Mouse (Mus musculus): ENCODE measurements around the gene Rpl3l. TPM values are rescaled to one million over a fixed set of nuclear protein-coding genes. Genes with fewer than 3 reads are reported as not detected.

Gene Rpl3l
- total and polyA plus RNA-seq, 2 experiments from 2014 or later: 0.41 to 1.3 TPM

- no peaks in the 10 kb centered on the region for H3K27me3 ChIP-seq (ENCODE audit: insufficient read depth, low read length)
- ATAC-seq (no peak), DNase-seq (ENCODE audit: low spot score) (no peak)
- H3K9ac ChIP-seq (replicated peaks; ENCODE audit: low read length): no peak overlapping the region
- no peak overlapping the region for H3K4me3 ChIP-seq (ENCODE audit: low read length)
- no peaks in the 10 kb centered on the region for H3K9me3 ChIP-seq (ENCODE audit: low read length)
- H3K27ac ChIP-seq: no peak overlapping the region
- TF ChIP-seq CTCF (IDR thresholded peaks at IDR 0.05; ENCODE audit: low read depth): no peak
- H3K36me3 ChIP-seq (ENCODE audit: insufficient read depth, low read length): no peaks in the 10 kb centered on the region
- WGBS: 79% methylated on average over 14 of the region's 14 CpGs
- no peaks in the 10 kb centered on the region for H3K4me1 ChIP-seq (ENCODE audit: insufficient read depth, low read length)
- no peak overlapping the region for H3K4me2 ChIP-seq (ENCODE audit: low read depth, low read length)
Measured at GRCm38 (mm10) chr17:24730787-24731186, 3.2 kb downstream of the Rpl3l start.

DNA sequence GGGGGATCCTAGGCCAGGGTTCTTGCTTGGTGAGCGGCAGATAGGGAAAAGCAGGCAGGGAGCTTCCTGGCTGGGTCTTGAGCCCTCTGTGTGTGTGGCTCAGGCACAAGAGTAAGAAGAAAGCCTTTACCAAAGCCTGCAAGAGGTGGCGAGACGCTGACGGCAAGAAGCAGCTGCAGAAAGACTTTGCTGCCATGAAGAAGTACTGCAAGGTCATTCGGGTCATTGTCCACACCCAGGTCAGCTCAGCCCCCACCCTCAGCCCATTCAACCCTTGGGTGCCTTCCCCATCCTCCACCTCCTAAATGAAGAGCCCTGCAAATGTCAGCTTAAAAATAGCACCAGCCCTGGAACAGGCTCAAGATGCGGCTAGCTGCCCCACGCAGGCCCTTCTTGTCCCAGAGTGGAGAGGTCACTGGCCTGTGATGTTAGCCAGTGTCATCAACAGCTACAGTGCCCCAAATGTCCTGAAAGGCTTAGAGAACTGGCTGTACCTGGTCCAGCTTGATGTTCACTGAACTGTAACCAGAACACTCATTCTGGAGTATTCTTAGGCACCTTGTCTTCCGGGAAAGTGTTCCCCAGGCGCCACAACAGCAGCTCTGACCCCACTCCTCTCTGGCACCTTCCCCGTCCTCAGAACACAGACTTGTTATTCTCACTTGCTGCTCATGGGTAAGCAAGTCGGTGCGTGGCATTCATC, 4.8 kb downstream of the Rpl3l start:
- no peak overlapping the region for H3K9ac ChIP-seq (replicated peaks; ENCODE audit: low read length)
- no peak overlapping the region for H3K27ac ChIP-seq
- TF ChIP-seq CTCF (IDR thresholded peaks at IDR 0.05; ENCODE audit: low read depth): no peak
- H3K4me2 ChIP-seq (ENCODE audit: low read depth, low read length): no peak overlapping the region
- H3K36me3 ChIP-seq (ENCODE audit: insufficient read depth, low read length): no peaks in the 10 kb centered on the region
- no peaks in the 10 kb centered on the region for H3K27me3 ChIP-seq (ENCODE audit: insufficient read depth, low read length)
- ATAC-seq: no peak
- no peak overlapping the region for H3K4me3 ChIP-seq (ENCODE audit: low read length)
- no peak for DNase-seq (ENCODE audit: low spot score)
- 76% methylated on average over 12 of the region's 12 CpGs for WGBS
- 0 out of 2 replicates have a peak, but pooled peaks cover 5% of the 10 kb centered on the region for H3K4me1 ChIP-seq (ENCODE audit: insufficient read depth, low read length)
- no peaks in the 10 kb centered on the region for H3K9me3 ChIP-seq (ENCODE audit: low read length)

DNA sequence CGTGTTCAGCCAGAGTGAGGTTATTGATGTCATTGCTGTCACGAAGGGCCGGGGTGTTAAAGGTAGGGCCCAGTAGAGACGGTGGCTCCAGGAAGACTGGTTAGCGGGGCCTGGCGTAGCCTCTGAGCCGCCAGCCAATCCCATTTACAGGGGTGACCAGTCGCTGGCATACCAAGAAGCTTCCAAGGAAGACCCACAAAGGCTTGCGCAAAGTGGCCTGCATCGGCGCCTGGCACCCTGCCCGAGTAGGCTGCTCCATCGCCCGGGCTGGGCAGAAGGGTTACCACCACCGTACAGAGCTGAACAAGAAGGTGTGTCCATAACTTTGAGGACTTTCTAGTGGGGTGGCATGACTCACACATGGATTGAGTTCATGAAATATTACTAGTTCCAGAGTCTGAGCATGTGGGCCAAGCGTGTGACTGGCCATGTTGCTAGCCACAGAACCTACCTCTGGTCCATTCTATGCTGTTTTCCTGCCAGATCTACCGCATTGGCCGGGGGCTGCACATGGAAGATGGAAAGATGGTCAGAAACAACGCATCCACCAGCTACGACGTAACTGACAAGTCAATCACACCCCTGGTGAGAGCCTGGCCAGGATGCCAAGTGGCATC, 5.9 kb downstream of the Rpl3l start:
- Histone ChIP-seq H3K9me3 (ENCODE audit: low read length) (no peaks in the 10 kb centered on the region), H3K4me1 (ENCODE audit: insufficient read depth, low read length) (0 out of 2 replicates have a peak, but pooled peaks cover 5% of the 10 kb centered on the region), H3K4me2 (ENCODE audit: low read depth, low read length) (no peak overlapping the region), H3K4me3 (ENCODE audit: low read length) (no peak overlapping the region), H3K36me3 (ENCODE audit: insufficient read depth, low read length) (no peaks in the 10 kb centered on the region), H3K27me3 (ENCODE audit: insufficient read depth, low read length) (no peaks in the 10 kb centered on the region), H3K9ac (replicated peaks; ENCODE audit: low read length) (no peak overlapping the region), H3K27ac (no peak overlapping the region)
- no peak for TF ChIP-seq CTCF (IDR thresholded peaks at IDR 0.05; ENCODE audit: low read depth)
- ATAC-seq (no peak), DNase-seq (ENCODE audit: low spot score) (no peak)
- 88% methylated on average over 21 of the region's 21 CpGs for WGBS

GRCm38 (mm10) chr17:24734513-24734912, 6.9 kb downstream of the Rpl3l start:
- H3K4me2 ChIP-seq (ENCODE audit: low read depth, low read length): no peak overlapping the region
- no peak overlapping the region for H3K4me3 ChIP-seq (ENCODE audit: low read length)
- DNase-seq (ENCODE audit: low spot score): no peak
- ATAC-seq: no peak
- no peaks in the 10 kb centered on the region for H3K27me3 ChIP-seq (ENCODE audit: insufficient read depth, low read length)
- H3K4me1 ChIP-seq (ENCODE audit: insufficient read depth, low read length): 0 out of 2 replicates have a peak, but pooled peaks cover 5% of the 10 kb centered on the region
- H3K9ac ChIP-seq (replicated peaks; ENCODE audit: low read length): no peak overlapping the region
- H3K9me3 ChIP-seq (ENCODE audit: low read length): no peaks in the 10 kb centered on the region
- H3K36me3 ChIP-seq (ENCODE audit: insufficient read depth, low read length): no peaks in the 10 kb centered on the region
- TF ChIP-seq CTCF (IDR thresholded peaks at IDR 0.05; ENCODE audit: low read depth): no peak
- no peak overlapping the region for H3K27ac ChIP-seq
- 82% methylated on average over 1 of the region's 1 CpGs for WGBS

GRCm38 (mm10) chr17:24735446-24735845, 7.8 kb downstream of the Rpl3l start:
- no peak for ATAC-seq
- DNase-seq (ENCODE audit: low spot score): no peak
- TF ChIP-seq CTCF (IDR thresholded peaks at IDR 0.05; ENCODE audit: low read depth): no peak
- H3K9me3 ChIP-seq (ENCODE audit: low read length): no peaks in the 10 kb centered on the region
- H3K4me1 ChIP-seq (ENCODE audit: insufficient read depth, low read length): 0 out of 2 replicates have a peak, but pooled peaks cover 5% of the 10 kb centered on the region
- no peaks in the 10 kb centered on the region for H3K36me3 ChIP-seq (ENCODE audit: insufficient read depth, low read length)
- H3K4me2 ChIP-seq (ENCODE audit: low read depth, low read length): no peak overlapping the region
- H3K27ac ChIP-seq: no peak overlapping the region
- H3K27me3 ChIP-seq (ENCODE audit: insufficient read depth, low read length): no peaks in the 10 kb centered on the region
- WGBS: 86% methylated on average over 7 of the region's 7 CpGs
- H3K9ac ChIP-seq (replicated peaks; ENCODE audit: low read length): no peak overlapping the region
- no peak overlapping the region for H3K4me3 ChIP-seq (ENCODE audit: low read length)

DNA sequence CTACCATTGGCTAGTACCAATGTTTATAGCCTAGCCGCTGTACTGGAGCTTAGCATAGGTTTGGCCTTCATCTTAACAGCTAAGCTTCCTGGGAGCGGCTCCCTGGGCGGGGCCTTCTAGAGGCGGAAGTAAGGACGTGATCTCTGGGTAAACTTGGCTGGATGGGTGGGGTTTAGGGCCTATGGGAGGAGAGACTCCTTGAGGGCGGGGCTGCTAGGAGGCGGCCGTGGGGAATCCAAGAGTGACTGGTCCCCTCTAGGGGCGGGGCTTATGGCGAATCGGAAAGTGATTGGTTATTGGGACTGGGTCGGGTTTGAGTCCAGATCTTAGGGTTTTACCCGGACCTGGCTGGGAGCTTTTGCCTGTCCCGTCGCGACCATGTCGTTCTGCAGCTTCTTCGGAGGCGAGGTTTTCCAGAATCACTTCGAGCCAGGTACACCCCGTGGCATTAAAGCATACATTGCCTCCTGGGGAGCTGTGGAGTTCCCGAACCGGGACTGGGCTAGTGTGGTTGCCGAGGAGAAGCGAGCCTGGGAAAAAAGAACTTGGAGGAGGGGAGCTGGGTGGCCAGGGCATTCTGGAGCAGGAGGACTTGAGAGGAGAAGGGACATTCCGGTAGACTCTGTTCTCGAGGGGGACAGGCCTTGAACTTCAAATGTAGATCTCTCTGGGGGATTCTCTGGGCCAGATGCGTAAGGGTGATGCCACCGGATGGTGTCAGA, 8.9 kb downstream of the Rpl3l start, which contains the start of gene Msrb1:
Gene Msrb1 (plus strand): TSS at position 313 of the 722 bp plus-strand sequence.
- Histone ChIP-seq H3K4me1 (ENCODE audit: insufficient read depth, low read length) (0 out of 2 replicates have a peak, but pooled peaks cover 5% of the 10 kb centered on the region), H3K4me2 (ENCODE audit: low read depth, low read length) (peak within 1 kb of the TSS; percentile 95), H3K27me3 (ENCODE audit: insufficient read depth, low read length) (no peaks in the 10 kb centered on the region), H3K27ac (peak within 1 kb of the TSS; percentile 45; the same call in 1 of the 2 replicates), H3K36me3 (ENCODE audit: insufficient read depth, low read length) (no peaks in the 10 kb centered on the region), H3K9ac (replicated peaks; ENCODE audit: low read length) (peak within 1 kb of the TSS; percentile 64), H3K9me3 (ENCODE audit: low read length) (no peaks in the 10 kb centered on the region), H3K4me3 (ENCODE audit: low read length) (peak within 1 kb of the TSS; percentile 59)
- ATAC-seq: peak; percentile 96
- DNase-seq (ENCODE audit: low spot score): peak; percentile 95
- TF ChIP-seq CTCF (IDR thresholded peaks at IDR 0.05; ENCODE audit: low read depth): no peak
- 3% methylated on average over 29 of the region's 29 CpGs for WGBS

Measured in hindbrain, postnatal 0 days (tissue).